Mouse (Mus musculus) small intestine, adult 2 months (tissue): ENCODE measurements at regions not wholly inside any gene's neighbourhood (a gene's known extent, or its start where the extent isn't known, plus 50 kb on each side); places are given as distances from the start of the nearest gene placed in this dataset.

Experiments used
- H3K27ac ChIP-seq: fragments of 200-500 bp; 2 replicates; pipeline ENCODE4 v1.5.1; 2012; ENCODE audit warnings: low read depth, low read length, control low read depth, inconsistent platforms; ENCODE audit not compliant: insufficient read depth
- H3K27me3 ChIP-seq: fragments of 200-500 bp; 2 replicates; pipeline ENCODE4 v1.6.1; 2012; ENCODE audit warnings: mild to moderate bottlenecking, moderate library complexity, low read length, inconsistent platforms; ENCODE audit not compliant: control insufficient read depth, insufficient read depth
- H3K36me3 ChIP-seq: fragments of 200-500 bp; 2 replicates; pipeline ENCODE4 v1.6.1; 2012; ENCODE audit warnings: mild to moderate bottlenecking, low read length, control low read depth, inconsistent platforms; ENCODE audit not compliant: control insufficient read depth, insufficient read depth
- H3K4me1 ChIP-seq: fragments of 200-500 bp; 2 replicates; pipeline ENCODE4 v1.6.1; 2012; ENCODE audit warnings: low read length, inconsistent platforms, mixed read lengths; ENCODE audit not compliant: control insufficient read depth, insufficient read depth, insufficient read length
- H3K4me3 ChIP-seq: fragments of 200-500 bp; 2 replicates; pipeline ENCODE4 v1.5.1; 2012; ENCODE audit warnings: low read depth, mild to moderate bottlenecking, control low read depth, inconsistent platforms, low read length, moderate library complexity
- CTCF ChIP-seq: fragments of 200-500 bp; IDR thresholded peaks from 2 replicates; pipeline ENCODE4 v1.5.1; 2012; ENCODE audit warnings: low read depth, mild to moderate bottlenecking, control low read depth, inconsistent platforms, low read length, moderate library complexity, mixed read lengths; ENCODE audit not compliant: insufficient replicate concordance, insufficient read length; ENCODE audit errors: extremely low read depth
- POLR2A ChIP-seq: fragments of 200-500 bp; IDR thresholded peaks from 2 replicates; pipeline ENCODE4 v1.6.1; 2012; ENCODE audit warnings: low read depth, mild to moderate bottlenecking, control low read depth, inconsistent platforms, low read length, moderate library complexity
- WGBS: fragments of 180-500 bp; shearing (Covaris S2); methylation state at CpG from one replicate; pipeline ENCODE4 v1.1.7; 2018; 5-methylcytosine and 5-hydroxymethylcytosine counted together

DNA sequence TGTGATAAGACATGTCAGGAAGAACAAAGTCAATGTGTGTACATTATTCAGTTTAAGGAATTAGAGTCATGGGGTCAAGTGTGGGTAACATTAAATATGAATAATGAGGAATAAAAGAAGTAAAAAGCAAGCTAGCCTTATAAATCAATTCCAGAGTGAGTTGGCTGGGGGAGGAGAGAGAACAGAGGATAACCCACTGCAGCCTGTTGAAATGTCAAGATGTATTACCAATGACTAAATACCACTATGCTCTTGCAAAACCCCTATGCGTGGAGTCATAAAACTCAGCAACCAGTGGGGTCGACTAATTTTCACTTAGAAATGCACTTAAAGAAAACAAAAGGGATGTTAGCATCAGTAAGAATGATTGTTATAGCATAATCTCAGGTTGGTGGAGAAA lies 201.2 kb downstream of the Tbx18 start:
- H3K4me1 ChIP-seq = no peaks in the 10 kb centered on the region
- no peaks in the 10 kb centered on the region for H3K27me3 ChIP-seq
- no peaks in the 10 kb centered on the region for H3K36me3 ChIP-seq
- H3K27ac ChIP-seq = no peak overlapping the region
- 74% methylated on average over 2 of the region's 2 CpGs for WGBS
- no peak overlapping the region for H3K4me3 ChIP-seq
- TF ChIP-seq CTCF (no peak), POLR2A (no peak)

DNA sequence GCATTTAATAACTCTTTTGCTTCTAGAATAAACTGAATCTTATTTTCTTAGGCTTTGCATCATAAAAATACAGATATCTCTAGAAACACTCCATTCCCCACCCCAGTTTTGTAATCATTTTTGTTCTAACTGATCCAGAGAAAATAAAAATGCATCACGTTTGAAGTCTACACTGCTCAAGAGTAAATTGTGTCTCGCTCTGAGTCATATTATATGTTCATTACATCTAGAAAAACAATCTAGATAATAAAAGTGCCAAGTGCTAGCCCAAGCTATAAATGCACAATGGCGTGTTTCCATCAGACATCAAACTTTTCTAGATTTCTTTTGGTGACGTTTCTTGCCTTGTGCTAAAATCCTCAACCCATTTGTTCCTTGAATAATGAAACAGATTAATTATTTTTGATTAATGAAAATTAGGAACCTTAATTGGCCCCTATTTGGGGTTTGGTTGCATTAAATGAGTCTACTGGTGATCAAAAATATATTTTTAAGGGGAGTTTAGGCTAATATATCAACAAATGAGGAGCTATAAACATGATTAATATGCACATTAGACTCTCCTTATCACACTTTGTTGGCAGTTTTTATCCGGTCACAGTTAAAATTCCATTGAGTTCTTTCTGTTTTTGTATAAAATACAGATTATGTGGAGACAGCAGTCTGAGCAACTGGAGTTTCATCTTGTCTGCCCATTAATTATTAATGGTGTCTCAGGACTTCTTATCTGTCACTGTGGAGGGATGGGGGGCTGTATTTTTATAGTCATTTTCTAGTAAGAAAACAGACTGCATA lies 206.0 kb downstream of the Tbx18 start:
- H3K27me3 ChIP-seq = no peaks in the 10 kb centered on the region
- no peak for TF ChIP-seq CTCF
- TF ChIP-seq POLR2A = no peak
- 66% methylated on average over 5 of the region's 5 CpGs for WGBS
- no peak overlapping the region for H3K4me3 ChIP-seq
- H3K36me3 ChIP-seq = no peaks in the 10 kb centered on the region
- H3K27ac ChIP-seq = no peak overlapping the region
- H3K4me1 ChIP-seq = no peaks in the 10 kb centered on the region

DNA sequence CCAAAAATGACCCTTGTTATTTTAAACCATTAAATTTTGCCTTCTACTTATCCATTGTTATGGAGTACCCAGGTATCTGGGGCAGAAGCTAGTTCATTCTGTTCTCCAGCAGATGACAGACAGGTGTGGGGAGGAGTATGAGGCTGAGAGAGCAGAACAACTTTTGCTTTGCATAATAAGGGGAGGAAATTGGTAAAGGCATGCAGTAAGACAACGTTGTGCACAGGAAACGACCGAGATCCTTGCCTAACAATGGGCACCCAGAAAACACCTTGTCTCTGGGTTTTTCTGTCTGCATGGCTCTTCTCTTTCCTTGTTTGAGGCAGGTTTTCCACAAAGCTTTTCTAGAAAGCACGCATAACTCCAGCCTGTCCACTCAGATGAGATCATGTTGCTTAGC lies 220.4 kb downstream of the Tbx18 start:
- WGBS = 59% methylated on average over 4 of the region's 4 CpGs
- Histone ChIP-seq H3K27ac (no peak overlapping the region), H3K27me3 (no peaks in the 10 kb centered on the region), H3K4me3 (no peak overlapping the region), H3K4me1 (no peaks in the 10 kb centered on the region), H3K36me3 (no peaks in the 10 kb centered on the region)
- TF ChIP-seq CTCF (no peak), POLR2A (no peak)

DNA sequence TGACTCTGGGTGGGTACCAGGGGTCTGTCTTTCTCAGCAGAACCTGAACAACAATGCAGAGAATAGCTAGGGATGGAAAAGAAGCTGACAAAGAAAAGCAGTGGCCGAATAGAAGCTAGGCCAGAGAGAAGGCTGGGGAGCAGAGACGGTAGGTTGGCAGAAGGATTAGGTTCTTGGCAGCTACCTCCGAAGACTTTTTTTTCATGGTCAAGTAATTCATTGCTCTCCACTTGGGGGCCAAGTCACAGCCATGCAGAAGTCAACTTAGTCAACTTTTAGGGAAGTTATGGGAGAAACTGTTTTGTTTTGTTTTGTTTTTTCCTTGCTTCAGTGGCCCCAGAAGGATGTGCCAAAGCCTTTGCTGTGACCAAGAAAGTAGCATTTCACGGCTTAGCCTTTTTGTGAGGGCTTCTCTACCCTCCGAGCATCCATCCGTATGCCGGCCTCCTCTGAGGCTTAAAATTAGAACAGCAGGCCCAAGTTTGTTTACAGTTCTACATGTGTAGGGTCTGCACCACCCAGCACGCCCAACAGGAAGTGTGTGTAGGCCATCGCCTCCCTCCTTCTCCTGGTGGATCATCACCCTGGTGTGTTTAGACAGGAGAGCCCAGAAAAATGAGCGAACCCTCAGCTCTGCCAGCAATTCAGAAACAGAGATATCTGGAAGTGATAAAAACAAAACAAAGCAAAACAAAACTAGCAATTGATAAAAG lies 226.2 kb downstream of the Tbx18 start:
- Histone ChIP-seq H3K4me3 (no peak overlapping the region), H3K27me3 (no peaks in the 10 kb centered on the region), H3K36me3 (no peaks in the 10 kb centered on the region), H3K27ac (no peak overlapping the region), H3K4me1 (no peaks in the 10 kb centered on the region)
- TF ChIP-seq CTCF (no peak), POLR2A (no peak)
- WGBS = 63% methylated on average over 10 of the region's 10 CpGs

DNA sequence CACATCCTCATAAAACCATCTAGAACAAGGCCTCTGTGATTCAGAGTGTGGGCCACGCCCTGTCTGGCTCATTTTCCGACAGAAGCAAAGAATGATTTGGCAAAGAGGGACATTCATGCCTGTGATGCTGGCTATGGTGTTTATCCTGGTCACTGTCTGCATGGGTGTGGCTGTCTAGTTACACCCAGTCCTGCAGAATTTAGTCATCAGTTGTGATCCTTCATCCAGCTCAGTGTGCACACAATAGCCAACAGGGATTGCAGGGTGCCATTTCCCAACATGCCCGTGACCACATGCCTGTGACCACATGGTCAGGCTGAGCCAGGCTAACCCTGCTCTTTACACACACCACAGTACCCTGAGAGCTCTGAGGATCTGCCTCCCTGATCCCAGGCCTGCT lies 208.8 kb upstream of the Cep162 start:
- H3K27me3 ChIP-seq = no peaks in the 10 kb centered on the region
- no peaks in the 10 kb centered on the region for H3K36me3 ChIP-seq
- TF ChIP-seq POLR2A (no peak), CTCF (no peak)
- no peaks in the 10 kb centered on the region for H3K4me1 ChIP-seq
- H3K27ac ChIP-seq = no peak overlapping the region
- WGBS = 56% methylated on average over 3 of the region's 3 CpGs
- no peak overlapping the region for H3K4me3 ChIP-seq

DNA sequence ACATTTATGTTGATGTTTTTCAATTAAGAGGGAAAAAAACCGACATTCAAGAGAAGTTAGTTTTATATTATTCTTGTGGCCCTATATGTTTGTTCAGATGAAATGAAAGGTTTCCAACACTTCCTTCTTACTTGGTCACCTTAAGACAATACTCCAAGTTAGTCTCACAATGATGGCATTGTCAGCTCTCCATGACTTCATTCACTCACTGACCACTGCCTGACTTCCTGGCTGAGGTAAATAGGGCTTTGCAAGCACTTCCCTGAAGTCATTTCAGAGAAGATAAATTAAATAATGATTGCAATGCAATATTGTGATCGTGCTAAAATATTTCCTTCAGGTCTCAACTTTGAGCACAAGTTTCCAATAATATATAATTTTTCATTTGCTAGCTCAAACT lies 197.9 kb upstream of the Cep162 start:
- 58% methylated on average over 2 of the region's 2 CpGs for whole genome bisulfite sequencing
- no peak for TF ChIP-seq POLR2A
- no peak for TF ChIP-seq CTCF
- H3K27me3 ChIP-seq = no peaks in the 10 kb centered on the region
- no peaks in the 10 kb centered on the region for H3K36me3 ChIP-seq
- no peaks in the 10 kb centered on the region for H3K4me1 ChIP-seq
- H3K27ac ChIP-seq = no peak overlapping the region
- H3K4me3 ChIP-seq = no peak overlapping the region

DNA sequence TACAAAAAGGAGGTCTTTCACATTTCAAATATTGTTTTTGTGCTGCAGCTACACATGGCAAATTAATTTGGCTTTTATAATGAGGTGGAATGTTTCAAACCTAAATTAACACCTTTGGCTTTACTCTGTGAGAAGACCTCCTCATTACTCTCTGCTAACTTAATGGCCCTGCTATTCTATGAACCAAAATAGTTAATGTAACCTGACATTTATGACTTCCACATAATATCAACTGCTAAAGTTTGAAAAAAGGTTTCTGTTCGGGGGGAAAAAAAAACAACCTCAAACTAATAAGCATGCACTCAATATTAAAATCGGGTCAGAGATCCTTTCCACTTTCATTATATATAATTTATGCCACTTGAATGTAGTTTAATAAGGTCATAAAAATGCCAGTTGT lies 197.2 kb upstream of the Cep162 start:
- Histone ChIP-seq H3K27ac (no peak overlapping the region), H3K4me1 (no peaks in the 10 kb centered on the region), H3K27me3 (no peaks in the 10 kb centered on the region), H3K4me3 (no peak overlapping the region), H3K36me3 (no peaks in the 10 kb centered on the region)
- WGBS = 44% methylated on average over 2 of the region's 2 CpGs
- TF ChIP-seq CTCF = no peak
- no peak for TF ChIP-seq POLR2A
